Comparison of ENCODE assay signal across 1 mouse cellular context in the genomic region with DNA sequence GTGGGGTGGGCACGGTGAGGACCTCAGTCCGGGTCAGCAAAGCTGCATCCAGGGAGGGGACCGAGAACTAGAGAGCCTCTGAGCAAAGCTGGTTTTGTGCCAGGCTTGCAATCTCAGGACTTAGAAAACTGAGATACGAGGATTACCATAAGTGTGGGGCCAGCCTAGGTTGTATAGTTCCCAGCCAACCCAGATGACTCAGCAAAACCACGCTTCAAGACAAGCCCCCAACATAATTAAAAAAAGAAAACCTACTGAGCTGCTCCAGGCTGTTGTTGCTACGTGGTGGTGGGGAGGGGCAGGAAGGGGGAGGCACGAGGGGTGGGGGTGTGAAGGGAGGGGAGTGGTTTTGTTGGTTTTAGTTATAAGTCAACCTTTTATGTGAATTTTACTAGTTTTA.
TF ChIP-seq lines count a peak whose summit lies in the region.

No protein-coding gene starts in this region.

TF ChIP-seq in ES-E14, 5 proteins besides CTCF, POLR2A, EP300 and RAD21:
- TF ChIP-seq MAFK (IDR thresholded peaks at IDR 0.05; ENCODE audit: insufficient read depth, low read depth, low read length), result peak; percentile 83
- no peak for TF ChIP-seq HCFC1 (IDR thresholded peaks at IDR 0.05; ENCODE audit: borderline replicate concordance, insufficient read depth, low read length)
